32 mouse cellular contexts compared by ENCODE assay signal in the genomic region with DNA sequence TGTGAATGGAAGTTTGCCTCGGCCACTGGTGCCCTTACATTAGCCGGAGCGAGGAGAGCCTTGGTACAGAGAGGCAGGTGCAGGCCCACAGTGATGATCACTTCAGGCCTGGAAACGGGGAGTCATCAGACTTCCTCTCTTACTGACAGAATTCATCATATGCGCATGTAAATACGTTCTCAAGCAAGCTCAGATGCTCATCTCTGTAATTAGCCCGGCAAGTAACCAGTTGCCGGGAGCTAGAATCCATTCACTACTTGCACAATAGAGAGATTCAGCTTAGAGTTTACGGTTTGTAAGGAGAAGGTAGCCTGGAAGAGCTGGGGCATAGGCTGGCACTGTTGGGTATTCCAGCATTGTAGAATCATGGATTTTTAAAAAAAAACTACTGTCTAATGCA. TPM values are rescaled to one million over a fixed set of nuclear protein-coding genes. Genes with fewer than 3 reads are reported as not detected.
A peak's percentile ranks its signal among the peaks of the same experiment; 100 is the strongest.
DNase-seq lines count a peak whose midpoint lies in the region; ATAC-seq and TF ChIP-seq lines count a peak whose summit lies in the region.
"Had no signal": no experiment of that assay in that cellular context is flagged by ENCODE, and none has a peak within 500 bp of the region (broad histone marks: within the 10 kb centered on the region; RNA-seq: fewer than 3 reads in every experiment).

No protein-coding gene starts in this region.

- ATAC-seq in forebrain, embryonic 11.5 days (replicated peaks; ENCODE audit: low FRiP score): no peak
- no peak for ATAC-seq in forebrain, embryonic 12.5 days (ENCODE audit: low FRiP score)
- ATAC-seq in neural tube, embryonic 15.5 days (ENCODE audit: low FRiP score): no peak
- ATAC-seq in midbrain, embryonic 14.5 days (ENCODE audit: low FRiP score, low TSS enrichment): no peak
- ATAC-seq: activated CD4-positive, CD25-positive, alpha-beta regulatory T cell, adult 4 months; intestine, embryonic 16.5 days had no signal

- H3K4me3 ChIP-seq in forebrain, embryonic 11.5 days (ENCODE audit: low read depth, low read length): no peak overlapping the region
- H3K4me3 ChIP-seq in forebrain, embryonic 12.5 days (replicated peaks): no peak overlapping the region
- H3K4me3 ChIP-seq in neural tube, embryonic 15.5 days (replicated peaks): no peak overlapping the region
- H3K4me3 ChIP-seq in midbrain, embryonic 14.5 days (replicated peaks; ENCODE audit: low read depth, low read length): no peak overlapping the region
- H3K4me3 ChIP-seq in left cerebral cortex, adult 2 months: no peak overlapping the region
- H3K4me3 ChIP-seq: embryonic facial prominence, embryonic 12.5 days; heart, embryonic 13.5 days; liver, embryonic 15.5 days; myocyte; neural tube, embryonic 13.5 days; stomach, embryonic 15.5 days had no signal

- H3K36me3 ChIP-seq in forebrain, embryonic 11.5 days (ENCODE audit: control insufficient read depth, insufficient read depth, low read length): no peaks in the 10 kb centered on the region
- no peaks in the 10 kb centered on the region for H3K36me3 ChIP-seq in forebrain, embryonic 12.5 days (replicated peaks)
- no peaks in the 10 kb centered on the region for H3K36me3 ChIP-seq in neural tube, embryonic 15.5 days
- H3K36me3 ChIP-seq in midbrain, embryonic 14.5 days (ENCODE audit: control insufficient read depth, insufficient read depth, low read length): no peaks in the 10 kb centered on the region
- H3K36me3 ChIP-seq: embryonic facial prominence, embryonic 12.5 days; heart, embryonic 13.5 days; liver, embryonic 15.5 days; neural tube, embryonic 13.5 days; stomach, embryonic 15.5 days had no signal

- no peaks in the 10 kb centered on the region for H3K4me1 ChIP-seq in forebrain, embryonic 11.5 days (replicated peaks; ENCODE audit: control insufficient read depth, insufficient read depth, low read length)
- H3K4me1 ChIP-seq in forebrain, embryonic 12.5 days: peaks cover 14% of the 10 kb centered on the region
- H3K4me1 ChIP-seq in neural tube, embryonic 15.5 days: no peaks in the 10 kb centered on the region; the same call in 1 of the 2 replicates
- H3K4me1 ChIP-seq in midbrain, embryonic 14.5 days (ENCODE audit: control insufficient read depth, insufficient read depth, low read length): peaks cover 15% of the 10 kb centered on the region
- H3K4me1 ChIP-seq: embryonic facial prominence, embryonic 12.5 days; heart, embryonic 13.5 days; liver, embryonic 15.5 days; stomach, embryonic 15.5 days had no signal

- H3K27me3 ChIP-seq in forebrain, embryonic 11.5 days (ENCODE audit: control insufficient read depth, insufficient read depth, low read length): no peaks in the 10 kb centered on the region
- H3K27me3 ChIP-seq in forebrain, embryonic 12.5 days: no peaks in the 10 kb centered on the region
- H3K27me3 ChIP-seq in neural tube, embryonic 15.5 days (replicated peaks): no peaks in the 10 kb centered on the region
- no peaks in the 10 kb centered on the region for H3K27me3 ChIP-seq in midbrain, embryonic 14.5 days (ENCODE audit: control insufficient read depth, insufficient read depth, low read length)
- H3K27me3 ChIP-seq: embryonic facial prominence, embryonic 12.5 days; liver, embryonic 15.5 days; neural tube, embryonic 13.5 days; stomach, embryonic 15.5 days had no signal

- H3K9me3 ChIP-seq in forebrain, embryonic 11.5 days (ENCODE audit: control insufficient read depth, low read length): no peaks in the 10 kb centered on the region
- H3K9me3 ChIP-seq in forebrain, embryonic 12.5 days: no peaks in the 10 kb centered on the region
- H3K9me3 ChIP-seq in neural tube, embryonic 15.5 days (replicated peaks): no peaks in the 10 kb centered on the region
- H3K9me3 ChIP-seq in midbrain, embryonic 14.5 days (ENCODE audit: control insufficient read depth, low read length): no peaks in the 10 kb centered on the region
- H3K9me3 ChIP-seq: embryonic facial prominence, embryonic 12.5 days; heart, embryonic 13.5 days; liver, embryonic 15.5 days; neural tube, embryonic 13.5 days; stomach, embryonic 15.5 days had no signal

- no peak overlapping the region for H3K9ac ChIP-seq in forebrain, embryonic 11.5 days (ENCODE audit: low read length)
- no peak overlapping the region for H3K9ac ChIP-seq in forebrain, embryonic 12.5 days
- H3K9ac ChIP-seq in neural tube, embryonic 15.5 days (replicated peaks): no peak overlapping the region
- no peak overlapping the region for H3K9ac ChIP-seq in midbrain, embryonic 14.5 days (replicated peaks; ENCODE audit: low read length)
- H3K9ac ChIP-seq: embryonic facial prominence, embryonic 12.5 days; heart, embryonic 13.5 days; liver, embryonic 15.5 days; lung, embryonic 14.5 days; neural tube, embryonic 13.5 days; stomach, embryonic 15.5 days had no signal

- WGBS in forebrain, embryonic 11.5 days: 58% methylated on average over 9 of the region's 9 CpGs
- WGBS in forebrain, embryonic 12.5 days: 50% methylated on average over 9 of the region's 9 CpGs
- 38% methylated on average over 9 of the region's 9 CpGs for WGBS in neural tube, embryonic 15.5 days
- 29% methylated on average over 9 of the region's 9 CpGs for WGBS in midbrain, embryonic 14.5 days

- peak; percentile 43 for DNase-seq in forebrain, embryonic 11.5 days (ENCODE audit: low spot score)
- DNase-seq in neural tube, embryonic 10.5 days (ENCODE audit: extremely low spot score, low spot score): no peak
- DNase-seq in midbrain, embryonic 14.5 days: peak; percentile 53
- DNase-seq in left cerebral cortex, adult 2 months (ENCODE audit: extremely low spot score in 1 of 2, low spot score in 2 of 2): no peak
- DNase-seq in adrenal gland, adult 18-20 months (ENCODE audit: low spot score in 2 of 2): no peak
- DNase-seq: adrenal gland, adult 8-10 months; cerebellum, adult 8-10 months; cerebellum, postnatal 25 days; gastrocnemius, postnatal 10 days; heart, postnatal 10 days; kidney, adult 9 months; kidney, postnatal 10 days; layer of hippocampus, postnatal 36 days; lung, embryonic 14.5 days; lung, postnatal 14 days; thymus, postnatal 14 days had no signal

- TF ChIP-seq CTCF in left cerebral cortex, adult 2 months (IDR thresholded peaks at IDR 0.05): no peak

- H3K27ac ChIP-seq in forebrain, embryonic 11.5 days (ENCODE audit: low read depth, low read length): no peak overlapping the region
- H3K27ac ChIP-seq in forebrain, embryonic 12.5 days: no peak overlapping the region
- peak overlapping the region; percentile 52; the same call in 1 of the 2 replicates for H3K27ac ChIP-seq in neural tube, embryonic 15.5 days (replicated peaks)
- peak overlapping the region; percentile 60 for H3K27ac ChIP-seq in midbrain, embryonic 14.5 days (replicated peaks; ENCODE audit: low read depth, low read length)
- H3K27ac ChIP-seq in left cerebral cortex, adult 2 months: no peak overlapping the region
- H3K27ac ChIP-seq: embryonic facial prominence, embryonic 12.5 days; heart, embryonic 13.5 days; liver, embryonic 15.5 days; neural tube, embryonic 13.5 days; stomach, embryonic 15.5 days had no signal

- H3K4me2 ChIP-seq in forebrain, embryonic 11.5 days (ENCODE audit: low read depth, low read length, severe bottlenecking): no peak overlapping the region
- H3K4me2 ChIP-seq in forebrain, embryonic 12.5 days: no peak overlapping the region
- H3K4me2 ChIP-seq in neural tube, embryonic 15.5 days: no peak overlapping the region
- H3K4me2 ChIP-seq in midbrain, embryonic 14.5 days (ENCODE audit: low read length): no peak overlapping the region
- H3K4me2 ChIP-seq: embryonic facial prominence, embryonic 12.5 days; heart, embryonic 13.5 days; liver, embryonic 15.5 days; lung, embryonic 14.5 days; neural tube, embryonic 13.5 days; stomach, embryonic 15.5 days had no signal

- intact Hi-C loops in left cerebral cortex, adult 2 months (cut with DNase I): no loop called here

RNA-seq across cellular contexts. Expression of a gene that starts 15.7 kb away (rescaled TPM):
- not detected in 2 replicates for polyA plus RNA-seq in forebrain, embryonic 11.5 days (2014; fragmentation: Nextera tagmentation; extraction: Ambion mirVana)
- 0.09 and 0.10 TPM in 2 replicates for polyA plus RNA-seq in forebrain, embryonic 12.5 days (2016; fragmentation: Nextera tagmentation; extraction: Ambion mirVana)
- 0.47 and 0.59 TPM in 2 replicates for polyA plus RNA-seq in neural tube, embryonic 15.5 days (2015; fragmentation: Nextera tagmentation; extraction: Ambion mirVana)
- polyA plus RNA-seq in midbrain, embryonic 14.5 days (2014; fragmentation: Nextera tagmentation; extraction: Ambion mirVana): 0.47 and 0.89 TPM in 2 replicates
- under 1 TPM; 0.27 to 0.30 TPM for total RNA-seq in left cerebral cortex, adult 2 months (2021)
- under 1 TPM in 1 of 2 experiments, not detected in 1; 0.10 TPM for total RNA-seq in adrenal gland, adult 18-20 months (2021)
- total RNA-seq: ES-E14; gastrocnemius, postnatal 10 days; hematopoietic stem cell, adult 5-6 weeks; liver, adult 2 months had no signal
- polyA plus RNA-seq: C2C12; embryonic facial prominence, embryonic 12.5 days; intestine, embryonic 16.5 days; large intestine, adult 2 months; liver, adult 2 months; liver, embryonic 15.5 days; lung, embryonic 14.5 days; myocyte; stomach, embryonic 15.5 days; urinary bladder, adult 2 months had no signal

RNA-seq across cellular contexts. Expression of a gene that starts 34.1 kb away (rescaled TPM):
- 18.8 and 20.4 TPM in 2 replicates for polyA plus RNA-seq in forebrain, embryonic 11.5 days (2014; fragmentation: Nextera tagmentation; extraction: Ambion mirVana)
- 17.9 and 19.8 TPM in 2 replicates for polyA plus RNA-seq in forebrain, embryonic 12.5 days (2016; fragmentation: Nextera tagmentation; extraction: Ambion mirVana)
- polyA plus RNA-seq in neural tube, embryonic 15.5 days (2015; fragmentation: Nextera tagmentation; extraction: Ambion mirVana): 3.6 and 7.8 TPM in 2 replicates
- 3.4 and 5.2 TPM in 2 replicates for polyA plus RNA-seq in midbrain, embryonic 14.5 days (2014; fragmentation: Nextera tagmentation; extraction: Ambion mirVana)
- 1 to 10 TPM in 1 of 2 experiments, under 1 TPM in 1; 0.95 to 1.5 TPM for total RNA-seq in left cerebral cortex, adult 2 months (2021)
- total RNA-seq in adrenal gland, adult 18-20 months (2021): 10 to 100 TPM; 16.8 to 17.7 TPM

RNA-seq across cellular contexts. Expression of a gene that starts 34.1 kb away (rescaled TPM):
- 0.04 and 0.15 TPM in 2 replicates for polyA plus RNA-seq in forebrain, embryonic 11.5 days (2014; fragmentation: Nextera tagmentation; extraction: Ambion mirVana)
- polyA plus RNA-seq in forebrain, embryonic 12.5 days (2016; fragmentation: Nextera tagmentation; extraction: Ambion mirVana): 0.22 and 0.37 TPM in 2 replicates
- 0.51 and 0.98 TPM in 2 replicates for polyA plus RNA-seq in neural tube, embryonic 15.5 days (2015; fragmentation: Nextera tagmentation; extraction: Ambion mirVana)
- polyA plus RNA-seq in midbrain, embryonic 14.5 days (2014; fragmentation: Nextera tagmentation; extraction: Ambion mirVana): 0.47 and 0.77 TPM in 2 replicates
- under 1 TPM; 0.30 to 0.66 TPM for total RNA-seq in left cerebral cortex, adult 2 months (2021)
- not detected for total RNA-seq in adrenal gland, adult 18-20 months (2021)
- total RNA-seq: adrenal gland, adult 8-10 months; gastrocnemius, postnatal 10 days; liver, adult 2 months had no signal
- polyA plus RNA-seq: large intestine, adult 2 months; liver, adult 2 months had no signal

Comparison
In these comparisons a context has a peak if more than half of its experiments do, and no peak if none do; other contexts are left out.
1. DNase-seq: peak in forebrain, embryonic 11.5 days (single experiment) and midbrain, embryonic 14.5 days (single experiment); none in neural tube, embryonic 10.5 days (single experiment), left cerebral cortex, adult 2 months (0 of 2) and adrenal gland, adult 18-20 months (0 of 2).
2. H3K27ac ChIP-seq: peak in neural tube, embryonic 15.5 days (single experiment) and midbrain, embryonic 14.5 days (single experiment); none in forebrain, embryonic 11.5 days (single experiment), forebrain, embryonic 12.5 days (single experiment) and left cerebral cortex, adult 2 months (single experiment).